Mouse (Mus musculus) intestine, embryonic 15.5 days (tissue): ENCODE data around the gene Ppp6r3. TPM values are rescaled to one million over a fixed set of nuclear protein-coding genes. Genes with fewer than 3 reads are reported as not detected.
"Not testable (repeated sequence)": the region's sequence is repeated elsewhere in the genome, so short reads cannot be mapped to it uniquely, and the experiment has no call there.

Experiments
- ATAC-seq: fragments of 200-750 bp; cut with Nextera tagmentation; 2 replicates; pipeline ENCODE4 v1.8.0; 2017; ENCODE audit warnings: moderate TSS enrichment, moderate library complexity
- H3K27ac ChIP-seq: fragments of 300-500 bp; sonication (generic); 2 replicates; pipeline ENCODE4 v1.5.1; 2015; ENCODE audit warnings: mild to moderate bottlenecking, inconsistent platforms
- H3K27me3 ChIP-seq: fragments of 300-500 bp; sonication (generic); replicated peaks from 2 replicates; pipeline ENCODE4 v1.6.1; 2015; ENCODE audit warnings: inconsistent platforms
- H3K36me3 ChIP-seq: fragments of 300-500 bp; sonication (generic); 2 replicates; pipeline ENCODE4 v1.6.1; 2015; ENCODE audit warnings: inconsistent platforms
- H3K4me1 ChIP-seq: fragments of 300-500 bp; sonication (generic); replicated peaks from 2 replicates; pipeline ENCODE4 v1.6.1; 2015; ENCODE audit warnings: inconsistent platforms
- H3K4me2 ChIP-seq: fragments of 300-500 bp; sonication (generic); replicated peaks from 2 replicates; pipeline ENCODE4 v1.6.1; 2015; ENCODE audit warnings: mild to moderate bottlenecking, inconsistent platforms
- H3K4me3 ChIP-seq: fragments of 300-500 bp; sonication (generic); replicated peaks from 2 replicates; pipeline ENCODE4 v1.5.1; 2015; ENCODE audit warnings: inconsistent platforms
- H3K9ac ChIP-seq: fragments of 300-500 bp; sonication (generic); 2 replicates; pipeline ENCODE4 v1.6.1; 2015; ENCODE audit warnings: inconsistent platforms
- H3K9me3 ChIP-seq: fragments of 300-500 bp; sonication (generic); 2 replicates; pipeline ENCODE4 v1.6.1; 2016; ENCODE audit warnings: inconsistent platforms
- WGBS: fragments of 180-500 bp; shearing (Covaris S2); methylation state at CpG from one replicate; pipeline ENCODE4 v1.1.7; 2015; 5-methylcytosine and 5-hydroxymethylcytosine counted together
- polyA plus RNA-seq: library from polyadenylated mRNA; unstranded; fragments of >200 nt; fragmentation: Nextera tagmentation; extraction: Ambion mirVana; gene quantifications from 2 replicates; pipeline ENCODE4 v1.2.1, GENCODE M21; 2015

Ppp6r3 gene
- polyA plus RNA-seq, 1 experiment from 2014 or later, result 51.1 TPM

DNA sequence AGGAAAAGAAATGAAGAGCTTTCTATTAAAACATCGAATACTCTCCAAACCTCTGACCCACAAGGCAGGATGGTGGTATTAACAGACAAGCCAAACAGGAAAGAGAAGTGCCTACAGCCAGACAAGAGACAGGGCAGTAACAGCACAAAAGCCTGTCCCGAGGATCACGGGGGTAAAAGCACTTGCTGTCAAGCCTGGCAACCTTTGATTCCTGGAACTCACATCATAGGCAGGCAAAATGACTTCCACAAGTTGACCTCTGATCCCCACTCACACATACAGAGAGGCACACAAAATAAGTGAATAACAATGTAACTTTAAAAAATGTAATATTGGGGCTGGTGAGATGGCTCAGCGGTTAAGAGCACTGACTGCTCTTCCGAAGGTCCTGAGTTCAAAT lies 36.1 kb downstream of the Ppp6r3 start:
- Histone ChIP-seq H3K27me3 (no peaks in the 10 kb centered on the region), H3K9me3 (no peaks in the 10 kb centered on the region), H3K4me3 (no peak overlapping the region), H3K36me3 (peaks cover 3% of the 10 kb centered on the region), H3K9ac (no peak overlapping the region), H3K4me1 (no peaks in the 10 kb centered on the region), H3K27ac (no peak overlapping the region), H3K4me2 (no peak overlapping the region)
- WGBS, result 85% methylated on average over 5 of the region's 5 CpGs
- no peak for ATAC-seq

DNA sequence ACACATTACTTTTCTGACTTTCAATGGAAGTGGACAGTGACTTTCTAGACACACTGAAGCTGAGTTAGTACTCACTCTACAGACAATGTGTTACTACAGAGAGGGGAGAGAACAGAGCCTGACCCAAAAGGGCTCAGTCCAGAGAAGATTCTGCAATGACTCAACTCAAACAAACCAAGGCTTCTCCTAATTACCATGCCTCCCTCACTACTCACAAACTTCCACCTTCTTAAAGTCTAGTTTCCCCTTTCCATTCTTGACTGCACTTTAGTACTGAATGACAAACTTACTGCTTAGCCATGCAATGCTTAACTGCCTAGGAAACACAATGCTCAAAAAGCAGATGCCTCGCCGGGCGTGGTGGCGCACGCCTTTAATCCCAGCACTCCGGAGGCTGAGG lies 37.9 kb downstream of the Ppp6r3 start:
- no peaks in the 10 kb centered on the region for H3K4me1 ChIP-seq
- H3K4me3 ChIP-seq, result no peak overlapping the region
- 97% methylated on average over 6 of the region's 6 CpGs for WGBS
- no peaks in the 10 kb centered on the region for H3K9me3 ChIP-seq
- ATAC-seq, result no peak
- H3K27me3 ChIP-seq, result no peaks in the 10 kb centered on the region
- no peak overlapping the region for H3K9ac ChIP-seq
- H3K4me2 ChIP-seq, result no peak overlapping the region
- H3K27ac ChIP-seq, result no peak overlapping the region
- no peaks in the 10 kb centered on the region; the same call in 1 of the 2 replicates for H3K36me3 ChIP-seq

DNA sequence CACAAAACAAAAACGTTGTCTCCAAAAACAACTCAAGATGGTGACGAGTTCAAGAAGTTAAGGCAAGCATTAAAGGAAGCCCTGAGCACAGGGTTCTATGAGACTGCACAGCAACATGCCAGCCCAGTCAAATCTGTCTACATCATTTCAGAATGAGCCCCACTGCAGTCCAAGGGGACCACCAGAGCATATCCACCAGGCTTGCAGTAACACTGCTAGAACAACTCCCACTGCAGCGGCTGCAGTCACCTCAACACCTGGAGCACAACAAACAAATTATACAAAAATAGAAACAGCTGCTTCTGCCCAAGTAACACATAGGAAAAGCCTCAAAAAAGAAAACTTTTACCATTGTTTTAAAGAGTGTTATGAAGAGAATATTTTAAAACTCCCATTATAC lies 40.6 kb downstream of the Ppp6r3 start:
- no peaks in the 10 kb centered on the region for H3K27me3 ChIP-seq
- no peak overlapping the region for H3K9ac ChIP-seq
- 0 out of 2 replicates have a peak, but pooled peaks cover 1% of the 10 kb centered on the region for H3K4me1 ChIP-seq
- ATAC-seq, result no peak
- WGBS, result 76% methylated on average over 3 of the region's 3 CpGs
- no peak overlapping the region for H3K4me2 ChIP-seq
- H3K27ac ChIP-seq, result no peak overlapping the region
- H3K9me3 ChIP-seq, result no peaks in the 10 kb centered on the region
- no peaks in the 10 kb centered on the region; the same call in 1 of the 2 replicates for H3K36me3 ChIP-seq
- no peak overlapping the region for H3K4me3 ChIP-seq

DNA sequence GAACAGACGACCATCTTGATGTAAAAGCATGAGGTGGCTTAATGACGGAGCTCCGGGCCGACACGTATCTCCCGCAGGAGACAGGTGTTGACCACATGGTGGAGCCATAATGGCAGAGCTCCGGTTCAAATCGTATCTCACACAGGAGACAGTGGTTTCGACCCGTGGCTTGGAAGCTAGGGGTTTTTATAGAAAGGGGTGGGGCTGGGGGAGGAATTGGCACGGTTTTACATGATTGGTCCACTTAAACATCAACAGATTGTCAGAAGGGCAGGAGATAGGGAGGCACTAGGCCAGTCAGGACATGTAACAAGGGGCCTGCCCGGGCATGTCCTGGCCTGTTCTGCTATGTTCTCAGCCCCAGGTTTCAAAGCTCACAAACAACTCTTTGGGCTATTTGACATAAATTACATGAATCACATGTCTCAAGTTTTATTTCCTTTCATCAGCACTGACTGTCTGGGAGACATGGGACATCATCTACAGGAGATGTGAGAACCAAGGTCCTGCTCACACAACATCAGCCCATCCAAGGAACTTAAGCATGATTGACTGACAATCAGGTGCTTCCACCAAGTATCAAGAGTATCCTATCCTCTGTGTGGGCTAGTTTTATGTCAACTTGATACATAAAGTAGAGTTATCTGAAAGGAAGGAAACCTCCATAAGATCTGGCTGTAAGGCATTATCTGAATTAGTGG lies 42.1 kb downstream of the Ppp6r3 start:
- H3K36me3 ChIP-seq, H3K4me2 ChIP-seq, H3K4me1 ChIP-seq, H3K27me3 ChIP-seq, H3K27ac ChIP-seq, H3K4me3 ChIP-seq, H3K9me3 ChIP-seq, ATAC-seq, H3K9ac ChIP-seq: not testable (repeated sequence)
- 86% methylated on average over 12 of the region's 12 CpGs for WGBS

DNA sequence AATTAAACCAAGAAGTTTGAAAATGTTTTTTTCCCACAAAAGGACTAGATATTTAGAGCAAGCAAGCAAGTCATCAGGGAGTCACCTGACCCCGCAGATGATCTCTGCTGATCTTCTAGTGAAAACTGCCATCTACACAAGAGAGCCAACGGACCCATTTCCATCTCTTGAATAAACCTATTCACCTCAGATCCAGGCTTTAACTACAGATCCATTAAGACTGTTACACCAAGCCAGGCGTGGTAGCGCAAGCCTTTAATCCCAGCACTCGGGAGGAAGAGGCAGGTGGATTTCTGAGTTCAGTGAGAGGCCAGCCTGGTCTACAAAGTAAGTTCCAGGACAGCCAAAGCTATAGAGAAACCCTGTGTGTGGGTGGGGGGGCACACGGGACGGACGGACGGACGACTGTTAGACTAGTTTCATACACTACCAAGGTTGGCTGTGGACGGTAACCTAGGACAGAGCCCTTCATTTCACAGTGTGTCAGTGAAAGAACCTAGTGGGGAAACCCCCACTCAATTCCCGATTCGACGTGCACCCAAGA lies 42.8 kb downstream of the Ppp6r3 start:
- ATAC-seq, result no peak
- Histone ChIP-seq H3K9me3 (no peaks in the 10 kb centered on the region), H3K27me3 (no peaks in the 10 kb centered on the region), H3K4me3 (no peak overlapping the region), H3K9ac (no peak overlapping the region), H3K4me2 (no peak overlapping the region), H3K4me1 (0 out of 2 replicates have a peak, but pooled peaks cover 2% of the 10 kb centered on the region), H3K36me3 (no peaks in the 10 kb centered on the region), H3K27ac (no peak overlapping the region)
- WGBS, result 96% methylated on average over 14 of the region's 14 CpGs

DNA sequence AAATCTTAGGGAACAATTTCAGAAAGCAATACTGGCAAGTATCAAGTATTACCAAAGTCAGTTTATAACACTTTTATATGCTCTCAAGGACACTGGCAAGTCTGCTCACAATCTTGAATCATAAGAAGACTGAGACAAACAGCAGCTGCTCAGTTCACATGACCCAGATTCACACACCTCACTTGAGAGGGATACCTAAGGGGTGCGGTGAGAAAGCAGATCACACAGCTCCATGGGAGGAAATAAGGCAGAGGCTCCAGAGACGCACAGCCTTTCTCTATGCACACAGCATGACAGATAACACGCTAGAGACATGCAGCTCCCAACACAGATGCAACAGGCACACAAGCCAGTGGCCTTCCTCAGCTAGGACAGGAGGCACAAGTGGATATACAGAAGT lies 45.8 kb downstream of the Ppp6r3 start:
- WGBS, result 78% methylated on average over 3 of the region's 3 CpGs
- H3K4me3 ChIP-seq, result no peak overlapping the region
- ATAC-seq, result no peak
- H3K27ac ChIP-seq, result no peak overlapping the region
- H3K4me2 ChIP-seq, result no peak overlapping the region
- H3K27me3 ChIP-seq, result no peaks in the 10 kb centered on the region
- 0 out of 2 replicates have a peak, but pooled peaks cover 2% of the 10 kb centered on the region for H3K4me1 ChIP-seq
- H3K9ac ChIP-seq, result no peak overlapping the region
- H3K9me3 ChIP-seq, result no peaks in the 10 kb centered on the region
- peaks cover 9% of the 10 kb centered on the region for H3K36me3 ChIP-seq

DNA sequence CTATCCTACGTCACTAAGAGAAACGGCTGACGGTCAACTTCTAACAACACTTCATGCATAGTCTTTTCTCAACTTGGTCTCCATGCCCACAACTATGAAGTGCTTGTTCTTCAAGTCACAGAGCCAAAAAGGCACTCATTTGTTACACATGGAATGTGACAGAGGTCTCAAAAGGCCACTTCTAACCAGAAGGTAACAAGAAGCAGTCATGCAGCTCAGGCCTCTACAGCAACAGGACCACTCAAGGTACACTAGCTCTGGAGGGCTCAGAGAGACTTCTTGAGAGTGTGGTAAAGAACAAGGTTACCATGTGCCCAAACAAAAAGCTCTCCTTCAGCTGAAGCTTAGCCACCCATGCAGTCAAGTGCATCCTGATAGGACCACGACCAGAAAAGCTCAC lies 46.9 kb downstream of the Ppp6r3 start:
- Histone ChIP-seq H3K9ac (no peak overlapping the region), H3K27ac (no peak overlapping the region), H3K4me2 (no peak overlapping the region), H3K27me3 (no peaks in the 10 kb centered on the region), H3K9me3 (no peaks in the 10 kb centered on the region), H3K36me3 (peaks cover 10% of the 10 kb centered on the region), H3K4me1 (0 out of 2 replicates have a peak, but pooled peaks cover 2% of the 10 kb centered on the region), H3K4me3 (no peak overlapping the region)
- 89% methylated on average over 4 of the region's 4 CpGs for WGBS
- ATAC-seq, result no peak

DNA sequence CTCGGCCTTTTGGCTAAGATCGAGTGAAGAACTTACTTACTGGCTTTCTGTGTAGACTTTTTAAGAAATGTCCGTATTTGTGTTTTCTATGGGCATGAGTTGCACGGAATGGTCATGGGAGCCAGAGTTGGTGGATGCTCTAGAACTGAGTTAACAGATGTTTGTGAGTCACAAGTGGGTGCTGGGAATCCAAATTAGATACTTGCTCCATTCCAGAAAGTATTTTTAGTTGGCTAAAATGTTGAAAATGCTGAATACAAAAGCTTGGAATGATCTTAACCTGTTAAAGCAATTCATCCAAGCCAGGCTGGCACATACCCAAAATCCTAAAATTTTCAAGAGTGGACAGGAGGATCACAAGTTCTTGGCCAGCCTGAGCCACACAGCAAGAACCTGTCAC lies 48.0 kb downstream of the Ppp6r3 start:
- H3K4me2 ChIP-seq, result no peak overlapping the region
- WGBS, result 97% methylated on average over 4 of the region's 4 CpGs
- no peaks in the 10 kb centered on the region for H3K27me3 ChIP-seq
- ATAC-seq, result no peak
- peaks cover 10% of the 10 kb centered on the region for H3K36me3 ChIP-seq
- H3K9me3 ChIP-seq, result no peaks in the 10 kb centered on the region
- 0 out of 2 replicates have a peak, but pooled peaks cover 2% of the 10 kb centered on the region for H3K4me1 ChIP-seq
- H3K4me3 ChIP-seq, result no peak overlapping the region
- no peak overlapping the region for H3K9ac ChIP-seq
- no peak overlapping the region for H3K27ac ChIP-seq

DNA sequence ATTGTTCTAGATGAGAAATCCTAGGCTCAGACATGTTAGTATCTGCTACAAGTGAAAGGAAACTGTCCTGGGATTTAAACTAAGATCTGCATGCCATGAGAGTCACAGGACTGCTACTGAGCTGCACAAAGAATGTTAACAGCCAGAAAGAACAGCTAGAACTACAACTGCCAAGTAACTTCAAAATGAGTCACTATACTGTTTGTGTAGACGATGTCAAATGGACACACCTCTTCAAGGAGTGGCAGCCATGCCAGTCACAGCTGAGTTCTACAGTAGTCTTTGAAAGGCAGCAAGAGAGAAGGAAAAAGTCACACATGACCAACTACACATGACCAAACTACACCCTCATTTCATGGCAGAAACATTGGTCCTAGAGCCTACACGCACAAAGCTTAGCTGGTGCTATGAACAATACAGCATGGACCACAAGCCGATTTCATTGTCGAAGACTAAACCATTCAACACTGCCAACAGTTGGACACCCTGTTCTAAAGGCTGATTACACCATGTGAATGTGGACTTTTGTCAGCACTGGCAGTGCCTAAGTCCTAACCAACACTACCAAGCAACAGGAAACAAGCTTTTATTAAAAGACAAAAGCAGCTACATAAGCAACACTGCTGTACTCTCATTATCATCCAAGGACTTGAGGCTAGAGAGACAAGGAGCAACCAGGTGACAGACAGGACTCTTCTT lies 55.9 kb downstream of the Ppp6r3 start:
- Histone ChIP-seq H3K4me3 (no peak overlapping the region), H3K27ac (no peak overlapping the region), H3K4me2 (no peak overlapping the region), H3K27me3 (no peaks in the 10 kb centered on the region), H3K9ac (no peak overlapping the region), H3K36me3 (peaks cover 17% of the 10 kb centered on the region), H3K4me1 (no peaks in the 10 kb centered on the region), H3K9me3 (no peaks in the 10 kb centered on the region)
- ATAC-seq, result no peak
- WGBS, result 92% methylated on average over 4 of the region's 4 CpGs

DNA sequence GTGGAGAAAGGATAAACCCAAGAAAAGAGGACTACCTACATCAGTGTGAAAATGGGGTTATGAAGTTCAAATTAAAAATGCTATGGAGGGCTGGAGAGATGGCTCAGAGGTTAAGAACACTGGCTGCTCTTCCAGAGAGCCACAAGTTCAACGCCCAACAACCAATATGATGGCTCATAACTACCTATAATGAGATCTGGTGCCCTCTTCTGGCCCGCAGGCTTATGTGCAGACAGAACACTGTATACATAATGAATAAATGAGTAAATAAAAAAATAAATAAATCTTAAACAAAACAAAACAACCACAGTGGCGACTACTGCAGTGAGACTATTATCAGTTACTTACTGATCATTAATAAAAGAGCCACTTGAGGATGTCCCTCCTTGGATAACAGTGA lies 78.3 kb downstream of the Ppp6r3 start:
- WGBS, result 91% methylated on average over 3 of the region's 3 CpGs
- no peak for ATAC-seq

DNA sequence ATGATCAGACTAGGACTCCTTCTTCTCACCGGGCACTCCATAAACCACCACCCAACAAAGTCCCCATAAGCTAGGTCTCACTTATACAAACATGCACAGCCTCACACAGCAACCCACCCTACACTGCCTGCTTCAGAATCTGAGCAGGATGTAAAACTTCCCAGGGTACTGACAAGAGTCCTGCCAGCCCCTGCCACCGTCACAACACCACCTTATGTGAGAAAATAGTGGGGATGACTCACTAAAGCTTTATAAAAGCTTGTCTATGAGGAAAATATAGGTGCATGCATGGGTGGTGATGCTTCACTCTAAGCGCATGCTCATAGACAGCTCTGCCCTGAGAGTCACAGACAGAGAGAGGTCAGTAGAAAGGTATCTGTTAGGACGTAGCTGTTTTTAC lies 85.7 kb downstream of the Ppp6r3 start:
- H3K27me3 ChIP-seq, result no peaks in the 10 kb centered on the region
- H3K27ac ChIP-seq, result no peak overlapping the region
- no peak for ATAC-seq
- H3K4me2 ChIP-seq, result no peak overlapping the region
- WGBS, result 91% methylated on average over 4 of the region's 4 CpGs
- no peaks in the 10 kb centered on the region for H3K9me3 ChIP-seq
- peaks cover 46% of the 10 kb centered on the region for H3K36me3 ChIP-seq
- no peak overlapping the region for H3K4me3 ChIP-seq
- H3K9ac ChIP-seq, result no peak overlapping the region
- H3K4me1 ChIP-seq, result no peaks in the 10 kb centered on the region

More for the DNA sequence above, 78.3 kb downstream of the Ppp6r3 start:
- Histone ChIP-seq H3K27ac (no peak overlapping the region), H3K4me3 (no peak overlapping the region), H3K4me2 (no peak overlapping the region), H3K27me3 (no peaks in the 10 kb centered on the region), H3K36me3 (peaks cover 31% of the 10 kb centered on the region), H3K9me3 (no peaks in the 10 kb centered on the region), H3K9ac (no peak overlapping the region), H3K4me1 (no peaks in the 10 kb centered on the region)

DNA sequence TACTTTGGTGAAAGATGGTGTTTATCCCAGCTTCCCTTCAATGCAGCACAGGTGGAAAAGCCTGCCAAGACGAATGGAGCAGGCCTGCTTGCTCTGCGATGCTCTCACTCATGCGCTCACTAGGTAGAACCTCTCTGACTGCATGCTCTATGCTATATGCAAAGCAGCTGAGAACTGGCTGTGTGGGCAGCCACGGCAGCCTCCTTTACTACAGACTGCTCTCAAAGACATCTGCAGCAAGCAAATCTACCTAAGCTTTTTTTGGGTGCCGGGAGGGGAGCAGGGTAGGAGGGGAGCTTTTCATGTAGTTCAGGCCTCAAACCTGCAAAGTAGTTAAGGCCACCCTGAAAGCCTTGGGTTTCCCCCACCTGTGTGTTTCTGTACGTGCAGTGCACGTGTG lies 92.7 kb downstream of the Ppp6r3 start:
- ATAC-seq, result no peak
- 0 out of 2 replicates have a peak, but pooled peaks cover 3% of the 10 kb centered on the region for H3K4me1 ChIP-seq
- 92% methylated on average over 7 of the region's 7 CpGs for WGBS

More for the DNA sequence above, 92.7 kb downstream of the Ppp6r3 start:
- no peaks in the 10 kb centered on the region for H3K9me3 ChIP-seq
- peaks cover 29% of the 10 kb centered on the region for H3K36me3 ChIP-seq
- H3K4me3 ChIP-seq, result no peak overlapping the region
- no peaks in the 10 kb centered on the region for H3K27me3 ChIP-seq
- no peak overlapping the region for H3K27ac ChIP-seq
- H3K4me2 ChIP-seq, result no peak overlapping the region
- H3K9ac ChIP-seq, result no peak overlapping the region
